Mouse (Mus musculus) heart, embryonic 15.5 days (tissue): Measurements from ENCODE around the gene Gm21936. TPM values are rescaled to one million over a fixed set of nuclear protein-coding genes. Genes with fewer than 3 reads are reported as not detected.
"Not testable (repeated sequence)": the region's sequence is repeated elsewhere in the genome, so short reads cannot be mapped to it uniquely, and the experiment has no call there.

Experiments used
- ATAC-seq: fragments of 200-750 bp; cut with Nextera tagmentation; replicated peaks from 2 replicates; pipeline ENCODE4 v1.8.0; 2017; ENCODE audit warnings: low read depth, moderate TSS enrichment; ENCODE audit not compliant: insufficient number of reproducible peaks, insufficient read depth, low FRiP score
- H3K27ac ChIP-seq: fragments of 300-500 bp; sonication (generic); 2 replicates; pipeline ENCODE4 v1.5.1; 2015; ENCODE audit warnings: mild to moderate bottlenecking, inconsistent platforms
- H3K27me3 ChIP-seq: fragments of 300-500 bp; sonication (generic); 2 replicates; pipeline ENCODE4 v1.6.1; 2015; ENCODE audit warnings: inconsistent platforms
- H3K36me3 ChIP-seq: fragments of 300-500 bp; sonication (generic); 2 replicates; pipeline ENCODE4 v1.6.1; 2015; ENCODE audit warnings: mild to moderate bottlenecking, inconsistent platforms
- H3K4me1 ChIP-seq: fragments of 300-500 bp; sonication (generic); replicated peaks from 2 replicates; pipeline ENCODE4 v1.6.1; 2015; ENCODE audit warnings: inconsistent platforms
- H3K4me2 ChIP-seq: fragments of 300-500 bp; sonication (generic); 2 replicates; pipeline ENCODE4 v1.6.1; 2015; ENCODE audit warnings: inconsistent platforms, mild to moderate bottlenecking, moderate library complexity
- H3K4me3 ChIP-seq: fragments of 300-500 bp; sonication (generic); 2 replicates; pipeline ENCODE4 v1.5.1; 2015; ENCODE audit warnings: mild to moderate bottlenecking, inconsistent platforms
- H3K9ac ChIP-seq: fragments of 300-500 bp; sonication (generic); 2 replicates; pipeline ENCODE4 v1.6.1; 2015; ENCODE audit warnings: mild to moderate bottlenecking, inconsistent platforms
- H3K9me3 ChIP-seq: fragments of 300-500 bp; sonication (generic); replicated peaks from 2 replicates; pipeline ENCODE4 v1.6.1; 2016; ENCODE audit warnings: inconsistent platforms
- WGBS: fragments of 180-500 bp; shearing (Covaris S2); methylation state at CpG from one replicate; pipeline ENCODE4 v1.1.7; 2015; ENCODE audit warnings: mixed read lengths; 5-methylcytosine and 5-hydroxymethylcytosine counted together
- polyA plus RNA-seq: library from polyadenylated mRNA; unstranded; fragments of >200 nt; fragmentation: Nextera tagmentation; extraction: Ambion mirVana; gene quantifications from 2 replicates; pipeline ENCODE4 v1.2.1, GENCODE M21; 2015

The Gm21936 gene
- polyA plus RNA-seq, result not detected in 2 replicates

- not testable (repeated sequence) for H3K36me3 ChIP-seq, H3K9ac ChIP-seq, H3K4me2 ChIP-seq, H3K4me3 ChIP-seq, H3K4me1 ChIP-seq, H3K9me3 ChIP-seq, H3K27ac ChIP-seq, ATAC-seq, H3K27me3 ChIP-seq
- WGBS, result 67% methylated on average over 1 of the region's 1 CpGs
Observed at GRCm38 (mm10) chr12:87795212-87795611, at the start of gene Gm21936. TSS of gene Gm21936 (plus strand) at chr12:87795512.

- not testable (repeated sequence) for H3K27me3 ChIP-seq, H3K4me3 ChIP-seq, H3K9me3 ChIP-seq, H3K4me1 ChIP-seq, H3K27ac ChIP-seq, ATAC-seq, H3K36me3 ChIP-seq, H3K9ac ChIP-seq, H3K4me2 ChIP-seq
- 78% methylated on average over 4 of the region's 4 CpGs for WGBS
Observed at GRCm38 (mm10) chr12:87775655-87776054, 19.7 kb upstream of the Gm21936 start, which contains the start of gene Gm21319. TSS of gene Gm21319 (minus strand) at chr12:87775755.

- WGBS, result 80% methylated on average over 5 of the region's 5 CpGs
- not testable (repeated sequence) for H3K36me3 ChIP-seq, H3K4me2 ChIP-seq, H3K9ac ChIP-seq, ATAC-seq, H3K27ac ChIP-seq, H3K4me1 ChIP-seq, H3K4me3 ChIP-seq, H3K9me3 ChIP-seq, H3K27me3 ChIP-seq
Observed at GRCm38 (mm10) chr12:87797971-87798370, 2.7 kb downstream of the Gm21936 start.

- not testable (repeated sequence) for H3K4me1 ChIP-seq, H3K27me3 ChIP-seq, H3K4me3 ChIP-seq, ATAC-seq, H3K27ac ChIP-seq, H3K9ac ChIP-seq, H3K4me2 ChIP-seq, H3K9me3 ChIP-seq, H3K36me3 ChIP-seq
- 74% methylated on average over 3 of the region's 6 CpGs for WGBS
Observed at GRCm38 (mm10) chr12:87816277-87816676, 21.0 kb downstream of the Gm21936 start, which contains the start of gene BB287469. TSS of gene BB287469 (plus strand) at chr12:87816577.

GRCm38 (mm10) chr12:87842239-87842638, 46.9 kb downstream of the Gm21936 start, which contains the start of gene Gm2001:
TSS of gene Gm2001 (minus strand) at chr12:87842339.
- not testable (repeated sequence) for H3K27me3 ChIP-seq, H3K4me2 ChIP-seq, H3K9me3 ChIP-seq, H3K27ac ChIP-seq, H3K36me3 ChIP-seq, H3K4me1 ChIP-seq, ATAC-seq, H3K9ac ChIP-seq, H3K4me3 ChIP-seq
- WGBS, result 71% methylated on average over 2 of the region's 2 CpGs

Other genes starting within 250 kb of the Gm21936 start
- gene Oog1, start 192.8 kb upstream of the Gm21936 start, polyA plus RNA-seq, result not detected in 2 replicates
- not detected in 2 replicates for gene Gm4027, start 176.6 kb upstream of the Gm21936 start, polyA plus RNA-seq
- not detected in 2 replicates for gene Gm16381, start 150.9 kb upstream of the Gm21936 start, polyA plus RNA-seq
- not detected in 2 replicates for gene Gm21319, start 19.8 kb upstream of the Gm21936 start, polyA plus RNA-seq
- gene BB287469, start 21.1 kb downstream of the Gm21936 start, polyA plus RNA-seq, result not detected in 2 replicates
- not detected in 2 replicates for gene Gm2001, start 46.8 kb downstream of the Gm21936 start, polyA plus RNA-seq
- gene Gm2016, start 78.6 kb downstream of the Gm21936 start, polyA plus RNA-seq, result not detected in 2 replicates
- not detected in 2 replicates for gene Gm2022, start 99.9 kb downstream of the Gm21936 start, polyA plus RNA-seq
- gene Gm2035, start 124.3 kb downstream of the Gm21936 start, polyA plus RNA-seq, result not detected in 2 replicates
- gene Gm2042, start 158.6 kb downstream of the Gm21936 start, polyA plus RNA-seq, result not detected in 2 replicates
- not detected in 2 replicates for gene Gm2075, start 216.3 kb downstream of the Gm21936 start, polyA plus RNA-seq
- not detected in 2 replicates for gene Gm6803, start 223.3 kb downstream of the Gm21936 start, polyA plus RNA-seq
- not detected in 2 replicates for gene Gm2056, start 231.5 kb downstream of the Gm21936 start, polyA plus RNA-seq